Mouse (Mus musculus) heart, embryonic 10.5 days (tissue): ENCODE results near the gene Jund. TPM values are rescaled to one million over a fixed set of nuclear protein-coding genes. Genes with fewer than 3 reads are reported as not detected.

Experiments used
- DNase-seq: peaks from one replicate; pipeline ENCODE4 v3.0.0-alpha.2; 2017; ENCODE audit warnings: low spot score
- H3K27ac ChIP-seq: fragments of 300-500 bp; sonication (generic); 2 replicates; pipeline ENCODE4 v1.5.1; 2016; ENCODE audit warnings: mild to moderate bottlenecking
- H3K27me3 ChIP-seq: fragments of 300-500 bp; sonication (generic); 2 replicates; pipeline ENCODE4 v1.6.1; 2016; ENCODE audit warnings: mild to moderate bottlenecking; ENCODE audit not compliant: poor library complexity, insufficient read depth, severe bottlenecking
- H3K36me3 ChIP-seq: fragments of 300-500 bp; sonication (generic); 2 replicates; pipeline ENCODE4 v1.6.1; 2016; ENCODE audit warnings: mild to moderate bottlenecking, moderate library complexity
- H3K4me1 ChIP-seq: fragments of 300-500 bp; sonication (generic); 2 replicates; pipeline ENCODE4 v1.6.1; 2016; ENCODE audit warnings: mild to moderate bottlenecking
- H3K4me3 ChIP-seq: fragments of 300-500 bp; sonication (generic); 2 replicates; pipeline ENCODE4 v1.5.1; 2016; ENCODE audit warnings: mild to moderate bottlenecking, moderate library complexity
- H3K9me3 ChIP-seq: fragments of 300-500 bp; sonication (generic); 2 replicates; pipeline ENCODE4 v1.6.1; 2016; ENCODE audit warnings: mild to moderate bottlenecking, moderate library complexity
- WGBS: fragments of 180-500 bp; shearing (Covaris S2); methylation state at CpG from one replicate; pipeline ENCODE4 v1.1.7; 2016; 5-methylcytosine and 5-hydroxymethylcytosine counted together
- polyA plus RNA-seq: library from polyadenylated mRNA; unstranded; fragments of >200 nt; fragmentation: Nextera tagmentation; extraction: Ambion mirVana; gene quantifications from 2 replicates; pipeline ENCODE4 v1.2.1, GENCODE M21; 2016

Jund gene
- polyA plus RNA-seq, 1 experiment from 2014 or later: 116 TPM

GRCm38 (mm10) chr8:70696019-70696885, 2.5 kb upstream of the Jund start:
- Histone ChIP-seq H3K4me1 (peaks cover 64% of the 10 kb centered on the region), H3K36me3 (peaks cover 2% of the 10 kb centered on the region; the same call in 1 of the 2 replicates), H3K9me3 (no peaks in the 10 kb centered on the region), H3K4me3 (peak overlapping the region; percentile 48), H3K27ac (peak overlapping the region; percentile 99), H3K27me3 (no peaks in the 10 kb centered on the region)
- WGBS: 6% methylated on average over 31 of the region's 31 CpGs
- DNase-seq: peak; percentile 94

- Histone ChIP-seq H3K27me3 (no peaks in the 10 kb centered on the region), H3K9me3 (no peaks in the 10 kb centered on the region), H3K4me3 (peak overlapping the region; percentile 48), H3K27ac (peak overlapping the region; percentile 99), H3K36me3 (peaks cover 5% of the 10 kb centered on the region; the same call in 1 of the 2 replicates), H3K4me1 (peaks cover 62% of the 10 kb centered on the region)
- WGBS: 42% methylated on average over 4 of the region's 4 CpGs
- no peak for DNase-seq
Measured at GRCm38 (mm10) chr8:70696946-70697345, 1.8 kb upstream of the Jund start.

- Histone ChIP-seq H3K4me3 (peak overlapping the region; percentile 96), H3K9me3 (no peaks in the 10 kb centered on the region), H3K36me3 (peaks cover 5% of the 10 kb centered on the region; the same call in 1 of the 2 replicates), H3K27me3 (no peaks in the 10 kb centered on the region), H3K4me1 (peaks cover 56% of the 10 kb centered on the region), H3K27ac (peak overlapping the region; percentile 99)
- DNase-seq: no peak
- WGBS: 72% methylated on average over 12 of the region's 12 CpGs
Measured at GRCm38 (mm10) chr8:70697366-70698250, 1.1 kb upstream of the Jund start.

GRCm38 (mm10) chr8:70699116-70699833, 526 bp downstream of the Jund start:
- DNase-seq: no peak
- H3K36me3 ChIP-seq: peaks cover 8% of the 10 kb centered on the region; the same call in 1 of the 2 replicates
- H3K9me3 ChIP-seq: no peaks in the 10 kb centered on the region
- peak overlapping the region; percentile 96 for H3K4me3 ChIP-seq
- under 1% methylated on average over 76 of the region's 89 CpGs for WGBS
- peak overlapping the region; percentile 99 for H3K27ac ChIP-seq
- no peaks in the 10 kb centered on the region for H3K27me3 ChIP-seq
- peaks cover 48% of the 10 kb centered on the region for H3K4me1 ChIP-seq

- H3K4me1 ChIP-seq: peaks cover 45% of the 10 kb centered on the region
- WGBS: under 1% methylated on average over 58 of the region's 59 CpGs
Measured at GRCm38 (mm10) chr8:70699834-70700554, 1.2 kb downstream of the Jund start.

GRCm38 (mm10) chr8:70700555-70700922, 1.8 kb downstream of the Jund start:
- 1% methylated on average over 20 of the region's 20 CpGs for WGBS
- peak overlapping the region; percentile 99 for H3K27ac ChIP-seq
- no peaks in the 10 kb centered on the region for H3K9me3 ChIP-seq
- DNase-seq: peak; percentile 95
- peak overlapping the region; percentile 96 for H3K4me3 ChIP-seq
- H3K4me1 ChIP-seq: peaks cover 40% of the 10 kb centered on the region
- H3K36me3 ChIP-seq: peaks cover 8% of the 10 kb centered on the region; the same call in 1 of the 2 replicates
- H3K27me3 ChIP-seq: no peaks in the 10 kb centered on the region

More at GRCm38 (mm10) chr8:70699834-70700554, 1.2 kb downstream of the Jund start:
- peaks cover 8% of the 10 kb centered on the region; the same call in 1 of the 2 replicates for H3K36me3 ChIP-seq
- H3K4me3 ChIP-seq: peak overlapping the region; percentile 96
- no peaks in the 10 kb centered on the region for H3K9me3 ChIP-seq
- no peaks in the 10 kb centered on the region for H3K27me3 ChIP-seq
- DNase-seq: peak; percentile 86
- H3K27ac ChIP-seq: peak overlapping the region; percentile 99

GRCm38 (mm10) chr8:70701048-70701981, 2.6 kb downstream of the Jund start:
- WGBS: 49% methylated on average over 10 of the region's 10 CpGs
- peak overlapping the region; percentile 99; the same call in 1 of the 2 replicates for H3K27ac ChIP-seq

GRCm38 (mm10) chr8:70701982-70702841, 3.5 kb downstream of the Jund start:
- no peak overlapping the region for H3K4me3 ChIP-seq
- 78% methylated on average over 2 of the region's 2 CpGs for WGBS
- no peak overlapping the region for H3K27ac ChIP-seq
- peaks cover 8% of the 10 kb centered on the region; the same call in 1 of the 2 replicates for H3K36me3 ChIP-seq
- DNase-seq: no peak
- H3K4me1 ChIP-seq: peaks cover 23% of the 10 kb centered on the region
- H3K27me3 ChIP-seq: no peaks in the 10 kb centered on the region
- H3K9me3 ChIP-seq: no peaks in the 10 kb centered on the region

More at GRCm38 (mm10) chr8:70701048-70701981, 2.6 kb downstream of the Jund start:
- H3K4me1 ChIP-seq: peaks cover 32% of the 10 kb centered on the region
- H3K9me3 ChIP-seq: no peaks in the 10 kb centered on the region
- peak overlapping the region; percentile 96 for H3K4me3 ChIP-seq
- peaks cover 8% of the 10 kb centered on the region; the same call in 1 of the 2 replicates for H3K36me3 ChIP-seq
- no peak for DNase-seq
- H3K27me3 ChIP-seq: no peaks in the 10 kb centered on the region

GRCm38 (mm10) chr8:70702842-70703182, 4.1 kb downstream of the Jund start:
- DNase-seq: no peak
- peaks cover 8% of the 10 kb centered on the region; the same call in 1 of the 2 replicates for H3K36me3 ChIP-seq
- WGBS: 76% methylated on average over 3 of the region's 3 CpGs
- no peak overlapping the region for H3K4me3 ChIP-seq
- H3K27me3 ChIP-seq: no peaks in the 10 kb centered on the region
- H3K27ac ChIP-seq: no peak overlapping the region
- H3K9me3 ChIP-seq: no peaks in the 10 kb centered on the region
- H3K4me1 ChIP-seq: peaks cover 21% of the 10 kb centered on the region

- H3K4me3 ChIP-seq: no peak within 1 kb of the TSS
- WGBS: 90% methylated on average over 3 of the region's 3 CpGs
- peaks cover 8% of the 10 kb centered on the region; the same call in 1 of the 2 replicates for H3K36me3 ChIP-seq
- H3K4me1 ChIP-seq: peaks cover 21% of the 10 kb centered on the region
- H3K27ac ChIP-seq: no peak within 1 kb of the TSS
- H3K27me3 ChIP-seq: no peaks in the 10 kb centered on the region
- no peaks in the 10 kb centered on the region for H3K9me3 ChIP-seq
- DNase-seq: no peak
Measured at GRCm38 (mm10) chr8:70703287-70703686, 4.5 kb downstream of the Jund start, which contains the start of gene Iqcn. Iqcn (plus strand) TSS chr8:70703457.
